Mouse (Mus musculus): ENCODE results near the gene Olfr509.
"Not testable (repeated sequence)": the region's sequence is repeated elsewhere in the genome, so short reads cannot be mapped to it uniquely, and the experiment has no call there.

Gene Olfr509

GRCm38 (mm10) chr7:108651806-108652205, at the start of gene Olfr509:
TSS of gene Olfr509 (minus strand) at chr7:108651906.
- DNase-seq, result no peak

GRCm38 (mm10) chr7:108678886-108679285, 27.2 kb upstream of the Olfr509 start:
- no peak for DNase-seq

- no peak for DNase-seq
Observed at GRCm38 (mm10) chr7:108671058-108671457, 19.4 kb upstream of the Olfr509 start.

DNA sequence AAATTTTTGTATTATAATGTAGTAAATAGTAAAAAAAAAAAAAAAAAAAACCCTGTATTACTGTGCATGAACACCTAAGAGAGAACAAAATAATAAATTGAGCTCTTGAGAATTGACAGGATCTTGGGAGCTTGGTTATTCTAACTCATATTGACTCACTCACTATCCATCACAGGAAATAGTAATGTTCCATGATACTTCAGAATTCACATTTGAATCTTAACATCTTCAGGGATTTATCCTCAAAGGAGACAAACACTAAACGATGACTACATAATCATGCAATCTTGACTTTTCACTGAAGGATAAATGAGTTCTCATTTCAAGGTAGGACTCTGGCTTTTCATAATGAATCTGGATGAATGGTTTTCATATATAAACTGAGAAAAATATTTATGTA, 14.4 kb upstream of the Olfr509 start, which contains the start of gene Olfr510:
TSS of gene Olfr510 (plus strand) at position 301 of the 400 bp plus-strand sequence.
- DNase-seq, result no peak

DNA sequence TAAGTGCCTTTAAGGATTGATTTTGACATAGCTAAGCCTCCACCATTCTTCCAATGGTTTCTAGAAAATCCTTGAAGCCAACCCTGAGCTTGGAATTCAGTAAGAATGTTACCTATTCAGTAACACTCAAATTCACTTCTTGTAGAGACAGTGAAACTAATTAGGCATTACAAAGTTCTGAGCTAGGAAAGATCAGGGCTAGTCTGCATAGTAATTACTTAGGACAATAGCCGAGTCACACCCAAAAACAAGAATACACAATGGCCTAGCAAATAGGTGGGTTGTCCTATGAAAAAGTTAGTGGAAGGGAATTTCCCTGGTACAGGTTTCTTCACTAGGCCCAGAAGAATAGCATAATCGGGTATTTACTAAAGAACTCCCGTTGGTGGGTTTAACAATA, 10.7 kb upstream of the Olfr509 start:
- DNase-seq, result no peak

GRCm38 (mm10) chr7:108629694-108630093, 22.0 kb downstream of the Olfr509 start, which contains the start of gene Olfr508:
TSS of gene Olfr508 (plus strand) at chr7:108629994.
- no peak for DNase-seq

GRCm38 (mm10) chr7:108621514-108621913, 30.2 kb downstream of the Olfr509 start, which contains the start of gene Olfr507:
TSS of gene Olfr507 (plus strand) at chr7:108621814.
- no peak for DNase-seq

DNA sequence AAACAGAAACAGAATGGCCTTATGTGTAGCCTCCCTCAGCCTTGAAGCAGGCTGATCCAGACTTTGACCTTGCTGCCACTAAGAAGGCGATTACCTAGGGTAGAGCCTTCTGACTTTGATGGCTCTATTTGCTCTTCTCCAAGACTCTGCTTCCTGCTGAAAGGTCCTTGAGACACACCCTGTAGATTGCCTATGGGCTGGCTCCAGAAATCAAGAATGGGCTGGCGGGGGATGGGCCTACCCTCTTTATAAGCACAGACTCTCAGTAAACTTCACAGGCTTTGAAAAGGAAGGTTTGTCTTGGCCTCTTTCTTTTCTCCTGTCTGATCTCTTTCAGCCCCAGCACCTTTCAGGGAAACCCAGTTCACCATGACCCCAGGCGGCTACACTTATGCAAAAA, 34.9 kb downstream of the Olfr509 start:
- DNase-seq, result not testable (repeated sequence)

GRCm38 (mm10) chr7:108614110-108614509, 37.6 kb downstream of the Olfr509 start:
- DNase-seq, result no peak

- no peak for DNase-seq
Observed at GRCm38 (mm10) chr7:108610487-108610886, 41.2 kb downstream of the Olfr509 start, which contains the start of gene Olfr506. TSS of gene Olfr506 (plus strand) at chr7:108610787.

DNA sequence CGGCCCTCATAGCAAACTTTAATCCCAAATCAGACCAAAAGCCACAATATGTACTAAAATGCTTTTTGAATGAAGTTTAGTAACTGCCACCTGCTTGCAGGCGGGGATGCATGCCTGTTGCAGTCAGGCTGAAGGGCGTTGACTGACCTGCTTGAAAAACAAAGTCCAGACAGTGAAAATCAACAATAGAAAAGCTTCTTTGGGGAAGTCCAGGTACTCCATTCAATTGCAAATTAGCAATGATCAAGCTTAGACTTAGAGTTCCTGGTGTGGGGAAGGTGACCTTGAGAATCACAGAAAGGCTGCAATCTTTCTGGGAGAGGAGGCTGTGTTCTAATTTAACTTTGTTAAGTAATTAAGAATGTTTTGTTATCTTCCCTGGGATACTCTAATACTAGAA, 49.8 kb downstream of the Olfr509 start:
- DNase-seq, result not testable (repeated sequence)
